Mouse (Mus musculus) frontal cortex, adult (tissue): Measurements from ENCODE around the gene St5.

ENCODE experiments used
- ATAC-seq: cut with Nextera tagmentation; 2 replicates; pipeline ENCODE4 v1.9.2; 2017; ENCODE audit warnings: mild to moderate bottlenecking, moderate library complexity, mixed read lengths; ENCODE audit not compliant: low TSS enrichment

The St5 gene

GRCm38 (mm10) chr7:109484221-109484620 is 219.2 kb downstream of the St5 start:
- ATAC-seq, result peak; percentile 83

- ATAC-seq, result no peak
Measured at GRCm38 (mm10) chr7:109480765-109481197, 222.6 kb downstream of the St5 start.

GRCm38 (mm10) chr7:109477926-109478325 is 225.5 kb downstream of the St5 start:
- no peak for ATAC-seq
